Mouse (Mus musculus) testis, adult 2 months (tissue): Measurements from ENCODE around the gene Ccser1. TPM values are rescaled to one million over a fixed set of nuclear protein-coding genes. Genes with fewer than 3 reads are reported as not detected.

Experiments used
- H3K27ac ChIP-seq: fragments of 200-500 bp; 2 replicates; pipeline ENCODE4 v1.5.1; 2012; ENCODE audit warnings: low read depth, low read length; ENCODE audit not compliant: control insufficient read depth, insufficient read depth
- H3K27me3 ChIP-seq: fragments of 200-500 bp; 2 replicates; pipeline ENCODE4 v1.6.1; 2012; ENCODE audit warnings: mild to moderate bottlenecking, low read length, moderate library complexity; ENCODE audit not compliant: control insufficient read depth, insufficient read depth
- H3K36me3 ChIP-seq: fragments of 200-500 bp; 2 replicates; pipeline ENCODE4 v1.6.1; 2012; ENCODE audit warnings: mild to moderate bottlenecking, low read length; ENCODE audit not compliant: control insufficient read depth, insufficient read depth
- H3K4me1 ChIP-seq: fragments of 200-500 bp; 2 replicates; pipeline ENCODE4 v1.6.1; 2012; ENCODE audit warnings: low read length; ENCODE audit not compliant: control insufficient read depth, insufficient read depth
- H3K4me3 ChIP-seq: fragments of 200-500 bp; 2 replicates; pipeline ENCODE4 v1.5.1; 2012; ENCODE audit warnings: low read depth, mild to moderate bottlenecking, low read length, moderate library complexity, mixed read lengths; ENCODE audit not compliant: control insufficient read depth
- CTCF ChIP-seq: fragments of 200-500 bp; IDR thresholded peaks from 2 replicates; pipeline ENCODE4 v1.5.1; 2012; ENCODE audit warnings: low read depth, mild to moderate bottlenecking, inconsistent platforms, low read length, moderate library complexity; ENCODE audit not compliant: control insufficient read depth, insufficient read depth, insufficient replicate concordance
- POLR2A ChIP-seq: fragments of 200-500 bp; IDR thresholded peaks from 2 replicates; pipeline ENCODE4 v1.6.1; 2012; ENCODE audit warnings: low read depth, mild to moderate bottlenecking, inconsistent platforms, low read length, moderate library complexity; ENCODE audit not compliant: control insufficient read depth
- polyA plus RNA-seq: library from polyadenylated mRNA; depleted of rRNA; stranded (reverse); fragments of >200 nt; gene quantifications from 2 replicates; pipeline ENCODE4 v1.2.3, GENCODE M21; 2012

Gene Ccser1
- polyA plus RNA-seq, 1 experiment, result 0.32 TPM

- Histone ChIP-seq H3K27ac (no peak overlapping the region), H3K27me3 (no peaks in the 10 kb centered on the region), H3K36me3 (no peaks in the 10 kb centered on the region), H3K4me1 (no peaks in the 10 kb centered on the region), H3K4me3 (no peak overlapping the region)
- TF ChIP-seq POLR2A (no peak), CTCF (no peak)
These were observed 120.3 kb downstream of the Ccser1 start for GRCm38 (mm10) chr6:61300441-61300840.

DNA sequence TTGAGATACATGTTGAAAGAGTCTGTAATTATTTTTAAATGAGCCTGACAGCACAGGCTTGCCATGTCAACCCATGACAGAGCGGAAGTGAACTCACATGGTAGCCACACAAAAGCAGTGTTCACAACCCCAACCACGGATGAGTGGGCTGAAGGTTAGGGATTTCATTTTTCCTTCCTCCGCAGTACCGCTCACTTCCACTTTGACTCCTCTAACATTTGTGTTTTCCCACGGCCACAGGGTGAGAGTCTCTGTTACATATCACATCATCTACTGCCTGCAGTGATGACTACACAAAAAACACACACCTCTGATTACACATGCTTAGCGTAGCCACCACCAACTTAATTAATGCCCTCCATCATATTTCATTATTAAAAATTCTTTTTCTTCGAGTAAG, 120.9 kb downstream of the Ccser1 start:
- no peak overlapping the region for H3K27ac ChIP-seq
- H3K27me3 ChIP-seq, result no peaks in the 10 kb centered on the region
- no peak overlapping the region for H3K4me3 ChIP-seq
- no peak for TF ChIP-seq CTCF
- no peak for TF ChIP-seq POLR2A
- H3K4me1 ChIP-seq, result no peaks in the 10 kb centered on the region
- no peaks in the 10 kb centered on the region for H3K36me3 ChIP-seq

GRCm38 (mm10) chr6:61301631-61302030, 121.5 kb downstream of the Ccser1 start:
- no peak for TF ChIP-seq POLR2A
- TF ChIP-seq CTCF, result no peak
- H3K27me3 ChIP-seq, result no peaks in the 10 kb centered on the region

GRCm38 (mm10) chr6:61311324-61312091, 131.4 kb downstream of the Ccser1 start:
- H3K4me1 ChIP-seq, result no peaks in the 10 kb centered on the region
- H3K4me3 ChIP-seq, result no peak overlapping the region; the same call in none of the 2 replicates
- H3K27ac ChIP-seq, result no peak overlapping the region
- no peaks in the 10 kb centered on the region for H3K36me3 ChIP-seq
- no peaks in the 10 kb centered on the region for H3K27me3 ChIP-seq
- no peak for TF ChIP-seq POLR2A
- peak; percentile 20; the same call in 1 of the 2 replicates for TF ChIP-seq CTCF

More at GRCm38 (mm10) chr6:61301631-61302030, 121.5 kb downstream of the Ccser1 start:
- Histone ChIP-seq H3K27ac (no peak overlapping the region), H3K36me3 (no peaks in the 10 kb centered on the region), H3K4me1 (no peaks in the 10 kb centered on the region), H3K4me3 (no peak overlapping the region)

DNA sequence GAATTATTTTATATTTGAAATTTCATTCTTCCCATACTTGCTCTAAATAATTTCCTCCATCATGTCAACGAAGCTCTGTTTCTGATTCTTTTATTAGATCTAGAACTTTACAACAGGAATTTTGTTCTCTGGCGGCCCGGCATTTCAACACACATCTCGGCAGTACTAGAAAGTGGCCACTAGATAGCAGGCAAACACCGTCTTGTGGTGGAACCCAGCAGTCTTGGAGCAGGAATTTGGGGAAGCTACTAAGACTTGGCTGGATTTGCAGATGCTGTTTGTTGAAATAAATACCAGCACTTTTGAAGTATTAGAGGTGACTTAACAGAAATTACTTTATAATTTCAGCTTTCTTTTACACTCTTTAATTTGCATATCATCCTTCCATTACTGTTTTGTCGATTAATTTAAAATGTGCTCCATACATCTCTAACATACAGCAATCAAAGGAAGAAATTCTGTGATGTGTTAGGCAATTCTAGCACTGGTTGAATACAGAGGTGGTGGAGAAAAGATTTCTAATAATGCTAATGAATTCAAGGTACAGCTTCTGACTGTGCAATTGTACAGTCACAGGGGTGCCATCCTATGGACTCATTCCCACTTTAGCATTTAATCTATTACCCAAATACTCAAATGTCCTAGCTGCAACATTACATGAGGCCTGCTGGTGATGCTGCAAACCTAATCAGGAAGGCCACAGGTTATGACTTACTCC, 135.9 kb downstream of the Ccser1 start:
- Histone ChIP-seq H3K27ac (no peak overlapping the region), H3K4me3 (no peak overlapping the region), H3K27me3 (no peaks in the 10 kb centered on the region), H3K36me3 (no peaks in the 10 kb centered on the region), H3K4me1 (no peaks in the 10 kb centered on the region)
- no peak for TF ChIP-seq POLR2A
- peak; percentile 10; the same call in 1 of the 2 replicates for TF ChIP-seq CTCF

DNA sequence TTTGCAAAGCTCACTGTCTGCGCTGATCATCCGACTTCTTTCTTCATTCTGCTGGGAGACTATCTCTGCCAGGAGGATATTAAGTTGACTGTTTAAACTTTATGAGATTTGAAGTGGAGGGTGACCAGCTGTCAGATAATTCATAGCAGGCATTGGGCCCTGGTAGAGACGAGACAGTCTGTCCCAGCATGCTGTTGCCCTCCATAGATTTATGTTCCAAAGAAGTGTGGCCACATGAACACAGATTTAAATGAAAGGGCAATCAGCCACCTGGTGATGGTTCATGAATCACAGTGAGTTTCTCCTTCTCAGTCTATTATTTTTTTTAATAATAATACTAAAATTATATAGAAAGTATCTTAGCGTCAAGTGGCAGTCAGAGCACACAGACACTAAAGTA, 140.7 kb downstream of the Ccser1 start:
- no peak overlapping the region for H3K27ac ChIP-seq
- H3K4me3 ChIP-seq, result no peak overlapping the region
- H3K36me3 ChIP-seq, result no peaks in the 10 kb centered on the region
- no peaks in the 10 kb centered on the region for H3K27me3 ChIP-seq
- TF ChIP-seq CTCF (no peak), POLR2A (no peak)
- H3K4me1 ChIP-seq, result no peaks in the 10 kb centered on the region

- no peak overlapping the region for H3K4me3 ChIP-seq
- H3K4me1 ChIP-seq, result no peaks in the 10 kb centered on the region
- no peak overlapping the region for H3K27ac ChIP-seq
- TF ChIP-seq POLR2A (no peak), CTCF (no peak)
- no peaks in the 10 kb centered on the region for H3K27me3 ChIP-seq
- no peaks in the 10 kb centered on the region for H3K36me3 ChIP-seq
These were observed 142.2 kb downstream of the Ccser1 start for GRCm38 (mm10) chr6:61322328-61322727.
